In the genomic region with DNA sequence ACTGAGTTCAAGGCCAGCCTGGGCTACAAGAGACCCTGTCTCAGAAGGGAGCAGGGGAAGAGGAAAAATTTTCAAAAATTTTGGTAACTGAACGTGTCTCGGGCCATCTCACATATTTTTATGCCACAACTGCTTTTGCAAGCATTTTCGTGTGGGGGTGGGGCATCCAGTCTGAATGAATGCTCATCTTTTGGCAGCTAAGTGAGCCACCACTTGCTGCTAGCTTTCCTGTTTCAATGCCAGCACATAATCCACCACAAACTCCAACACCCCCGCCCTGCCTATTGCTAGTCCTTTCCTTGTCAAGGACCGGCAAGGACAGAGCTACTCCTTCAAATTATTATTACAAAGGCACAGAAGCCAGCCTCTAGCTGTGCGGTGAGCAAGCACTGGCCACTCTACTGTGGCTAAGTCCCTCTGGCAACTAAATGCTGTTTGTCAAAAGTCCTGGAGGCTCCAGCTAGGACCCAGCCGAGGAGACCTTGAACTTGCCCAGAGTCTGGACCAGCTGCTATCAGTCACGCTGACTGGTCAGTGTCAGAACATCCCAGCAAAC, we compare ENCODE assay signal across 13 mouse cellular contexts.
DNase-seq lines count a peak whose midpoint lies in the region.
"Had no signal": no experiment of that assay in that cellular context is flagged by ENCODE, and none has a peak within 500 bp of the region (broad histone marks: within the 10 kb centered on the region; RNA-seq: fewer than 3 reads in every experiment).

No protein-coding gene starts in this region.

- DNase-seq in adrenal gland, adult 2 months, result peak; percentile 46
- no peak for DNase-seq in adrenal gland, adult 8-10 months
- peak; percentile 36 to 48 for DNase-seq in left cerebral cortex, adult 18-20 months (ENCODE audit: low spot score in 2 of 2)
- DNase-seq in left cerebral cortex, adult 8-10 months (ENCODE audit: low spot score in 2 of 2), result no peak
- peak; percentile 36 for DNase-seq in right cerebral cortex, adult 18-20 months
- no peak for DNase-seq in right cerebral cortex, postnatal 25 days
- peak; percentile 38 to 47 for DNase-seq in layer of hippocampus, postnatal 10 days (ENCODE audit: low spot score in 2 of 2)
- no peak for DNase-seq in frontal cortex, postnatal 10 days (ENCODE audit: low spot score in 2 of 2)
- DNase-seq: cerebellum, adult 9-11 months; gastrocnemius, postnatal 25 days; heart, postnatal 14 days; kidney, adult 9 months; liver, embryonic 13.5 days had no signal

Comparison
In these comparisons a context has a peak if more than half of its experiments do, and no peak if none do; other contexts are left out.
1. DNase-seq: peak in adrenal gland, adult 2 months (single experiment), left cerebral cortex, adult 18-20 months (2 of 2), right cerebral cortex, adult 18-20 months (single experiment) and layer of hippocampus, postnatal 10 days (2 of 2); none in adrenal gland, adult 8-10 months (single experiment), left cerebral cortex, adult 8-10 months (0 of 2), right cerebral cortex, postnatal 25 days (single experiment) and frontal cortex, postnatal 10 days (0 of 2).